Mouse (Mus musculus): ENCODE data around the gene Sqor.

The Sqor gene

GRCm38 (mm10) chr2:122765071-122765793 is at the start of gene Sqor:
Gene Sqor (plus strand): TSS chr2:122765237.
- peak; percentile 34 to 43 for DNase-seq (ENCODE audit: low spot score in 2 of 2)

GRCm38 (mm10) chr2:122716301-122716842 is 48.7 kb upstream of the Sqor start:
- DNase-seq (ENCODE audit: low spot score in 2 of 2): peak; percentile 35 to 39

- no peak for DNase-seq (ENCODE audit: low spot score in 2 of 2)
Measured at GRCm38 (mm10) chr2:122719232-122719631, 45.8 kb upstream of the Sqor start.

- DNase-seq (ENCODE audit: low spot score in 2 of 2): peak; percentile 64 to 66
Measured at GRCm38 (mm10) chr2:122720564-122720963, 44.5 kb upstream of the Sqor start.

GRCm38 (mm10) chr2:122725604-122726003 is 39.4 kb upstream of the Sqor start:
- DNase-seq (ENCODE audit: low spot score in 2 of 2): peak; percentile 35 to 71

- no peak for DNase-seq (ENCODE audit: low spot score in 2 of 2)
Measured at GRCm38 (mm10) chr2:122731456-122731855, 33.6 kb upstream of the Sqor start.

- DNase-seq (ENCODE audit: low spot score in 2 of 2): peak; percentile 85 to 86
Measured at GRCm38 (mm10) chr2:122737894-122738830, 26.9 kb upstream of the Sqor start, which contains the start of gene Bloc1s6. Gene Bloc1s6 (plus strand): TSS chr2:122738503.

GRCm38 (mm10) chr2:122739023-122739422 is 26.0 kb upstream of the Sqor start:
- DNase-seq (ENCODE audit: low spot score in 2 of 2): no peak

- no peak for DNase-seq (ENCODE audit: low spot score in 2 of 2)
Measured at GRCm38 (mm10) chr2:122746461-122746860, 18.6 kb upstream of the Sqor start.

GRCm38 (mm10) chr2:122753739-122754343 is 11.2 kb upstream of the Sqor start:
- DNase-seq (ENCODE audit: low spot score in 2 of 2): peak; percentile 32 to 71

- DNase-seq (ENCODE audit: low spot score in 2 of 2): no peak
Measured at GRCm38 (mm10) chr2:122759791-122760190, 5.2 kb upstream of the Sqor start.

GRCm38 (mm10) chr2:122762991-122763390 is 2.0 kb upstream of the Sqor start:
- no peak for DNase-seq (ENCODE audit: low spot score in 2 of 2)

GRCm38 (mm10) chr2:122764526-122764925 is 511 bp upstream of the Sqor start:
- no peak for DNase-seq (ENCODE audit: low spot score in 2 of 2)

GRCm38 (mm10) chr2:122765794-122766145 is 733 bp downstream of the Sqor start:
- no peak for DNase-seq (ENCODE audit: low spot score in 2 of 2)

- no peak for DNase-seq (ENCODE audit: low spot score in 2 of 2)
Measured at GRCm38 (mm10) chr2:122771002-122771401, 6.0 kb downstream of the Sqor start.

- DNase-seq (ENCODE audit: low spot score in 2 of 2): no peak
Measured at GRCm38 (mm10) chr2:122772899-122773298, 7.9 kb downstream of the Sqor start.

GRCm38 (mm10) chr2:122775491-122775890 is 10.5 kb downstream of the Sqor start:
- DNase-seq (ENCODE audit: low spot score in 2 of 2): no peak

- DNase-seq (ENCODE audit: low spot score in 2 of 2): no peak
Measured at GRCm38 (mm10) chr2:122776823-122777222, 11.8 kb downstream of the Sqor start.

- DNase-seq (ENCODE audit: low spot score in 2 of 2): no peak
Measured at GRCm38 (mm10) chr2:122779967-122780366, 14.9 kb downstream of the Sqor start.

GRCm38 (mm10) chr2:122780447-122780846 is 15.4 kb downstream of the Sqor start:
- no peak for DNase-seq (ENCODE audit: low spot score in 2 of 2)

- no peak for DNase-seq (ENCODE audit: low spot score in 2 of 2)
Measured at GRCm38 (mm10) chr2:122781590-122782356, 16.7 kb downstream of the Sqor start.
